Mouse (Mus musculus) left cerebral cortex, postnatal 36 days (tissue): ENCODE measurements around the gene Myo1a. TPM values are rescaled to one million over a fixed set of nuclear protein-coding genes. Genes with fewer than 3 reads are reported as not detected.
"Not testable (repeated sequence)": the region's sequence is repeated elsewhere in the genome, so short reads cannot be mapped to it uniquely, and the experiment has no call there.

ENCODE experiments used
- DNase-seq, 2 experiments: peaks; one replicate each; pipeline ENCODE4 v3.0.0; 2021 to 2022; ENCODE audit warnings: low spot score in 2 of 2, mixed read lengths in 1 of 2
- intact Hi-C: fragments of 180-260 bp; cut with DNase I; formaldehyde crosslinking; loops from one replicate; pipeline ENCODE4 v1.15.1; 2025
- total RNA-seq, 2 experiments: library from RNA; stranded (reverse); gene quantifications; 2 replicates each; pipeline ENCODE4 v1.2.3; 2021

Gene Myo1a
- total RNA-seq, 2 experiments from 2014 or later = 0.49 to 0.59 TPM

GRCm38 (mm10) chr10:127748847-127749612, 44.1 kb downstream of the Myo1a start:
- no peak for DNase-seq
- intact Hi-C loops = no loop called here

GRCm38 (mm10) chr10:127750136-127750777, 45.3 kb downstream of the Myo1a start:
- DNase-seq = no peak
- intact Hi-C loops = no loop called here

- DNase-seq = no peak
Observed at GRCm38 (mm10) chr10:127751548-127751947, 46.6 kb downstream of the Myo1a start, which contains the start of gene Gpr182. Gene Gpr182, minus strand, starts transcription at chr10:127751732.

GRCm38 (mm10) chr10:127754566-127755166, 49.7 kb downstream of the Myo1a start:
- intact Hi-C loops = no loop called here
- DNase-seq = no peak

More at GRCm38 (mm10) chr10:127751548-127751947, 46.6 kb downstream of the Myo1a start, which contains the start of gene Gpr182:
- intact Hi-C loops = no loop called here

- intact Hi-C loops = no loop called here
- DNase-seq = no peak
Observed at GRCm38 (mm10) chr10:127755246-127755645, 50.3 kb downstream of the Myo1a start.

- intact Hi-C loops = no loop called here
- no peak for DNase-seq
Observed at GRCm38 (mm10) chr10:127755770-127756468, 50.9 kb downstream of the Myo1a start.

- intact Hi-C loops = no loop called here
- DNase-seq = no peak
Observed at GRCm38 (mm10) chr10:127759181-127760110, 54.5 kb downstream of the Myo1a start, which contains the start of the genes Rdh1 and Rdh16f1. Gene Rdh1, plus strand, starts transcription at chr10:127759721. Gene Rdh16f1, plus strand, starts transcription at chr10:127759787.

- intact Hi-C loops, DNase-seq: not testable (repeated sequence)
Observed at GRCm38 (mm10) chr10:127762926-127763325, 58.0 kb downstream of the Myo1a start.

GRCm38 (mm10) chr10:127763914-127764680, 59.1 kb downstream of the Myo1a start:
- intact Hi-C loops = no loop called here
- DNase-seq = no peak

GRCm38 (mm10) chr10:127766564-127766963, 61.6 kb downstream of the Myo1a start:
- intact Hi-C loops = no loop called here
- no peak for DNase-seq

Other genes with a start within 250 kb of the Myo1a start
- 1 to 10 TPM; 1.7 to 2.9 TPM for gene Stac3, start 203.5 kb upstream of the Myo1a start, total RNA-seq
- 1 to 10 TPM; 2.1 to 4.9 TPM for gene Ndufa4l2, start 190.2 kb upstream of the Myo1a start, total RNA-seq
- gene Shmt2, start 182.7 kb upstream of the Myo1a start, total RNA-seq = 10 to 100 TPM; 22.8 to 29.9 TPM
- 1 to 10 TPM; 6.0 to 7.6 TPM for gene Nxph4, start 170.6 kb upstream of the Myo1a start, total RNA-seq
- 100 to 1,000 TPM; 285 to 320 TPM for gene Lrp1, start 84.0 kb upstream of the Myo1a start, total RNA-seq
- 10 to 100 TPM in 1 of 2 experiments, 1 to 10 TPM in 1; 9.0 to 12.7 TPM for gene Stat6, start 62.2 kb upstream of the Myo1a start, total RNA-seq
- 1 to 10 TPM; 3.5 to 3.9 TPM for gene Nemp1, start 38.3 kb upstream of the Myo1a start, total RNA-seq
- 10 to 100 TPM; 39.7 to 40.5 TPM for gene Nab2, start 36.6 kb upstream of the Myo1a start, total RNA-seq
- gene Tac2, start 19.3 kb downstream of the Myo1a start, total RNA-seq = 10 to 100 TPM; 15.5 to 17.5 TPM
- 1 to 10 TPM; 8.8 to 9.6 TPM for gene Zbtb39, start 34.4 kb downstream of the Myo1a start, total RNA-seq
- 1 to 10 TPM; 1.5 to 1.6 TPM for gene Gpr182, start 46.6 kb downstream of the Myo1a start, total RNA-seq
- gene Rdh1, start 54.6 kb downstream of the Myo1a start, total RNA-seq = under 1 TPM; 0.15 to 0.36 TPM
- gene Rdh16f1, start 54.6 kb downstream of the Myo1a start, total RNA-seq = under 1 TPM; 0.57 to 0.66 TPM
- not detected for gene Rdh9, start 71.2 kb downstream of the Myo1a start, total RNA-seq
- gene Rdh16, start 96.0 kb downstream of the Myo1a start, total RNA-seq = under 1 TPM; 0.16 to 0.20 TPM
- gene Rdh19, start 144.8 kb downstream of the Myo1a start, total RNA-seq = not detected
- gene Rdh16f2, start 161.3 kb downstream of the Myo1a start, total RNA-seq = not detected
- gene Rdh7, start 183.6 kb downstream of the Myo1a start, total RNA-seq = not detected
- gene Sdr9c7, start 193.3 kb downstream of the Myo1a start, total RNA-seq = not detected